Mouse (Mus musculus) stomach, embryonic 16.5 days (tissue): ENCODE data around the gene Zfp809. TPM values are rescaled to one million over a fixed set of nuclear protein-coding genes. Genes with fewer than 3 reads are reported as not detected.
"Not testable (repeated sequence)": the region's sequence is repeated elsewhere in the genome, so short reads cannot be mapped to it uniquely, and the experiment has no call there.

Experiments
- ATAC-seq: fragments of 200-750 bp; cut with Nextera tagmentation; 2 replicates; pipeline ENCODE4 v1.8.0; 2017; ENCODE audit warnings: moderate number of reproducible peaks, moderate TSS enrichment; ENCODE audit not compliant: insufficient read depth, low FRiP score
- H3K27ac ChIP-seq: fragments of 300-500 bp; sonication (generic); 2 replicates; pipeline ENCODE4 v1.5.1; 2014; ENCODE audit warnings: low read length
- H3K27me3 ChIP-seq: fragments of 300-500 bp; sonication (generic); 2 replicates; pipeline ENCODE4 v1.6.1; 2014; ENCODE audit warnings: low read length, control low read depth, mixed read lengths; ENCODE audit not compliant: control insufficient read depth, insufficient read depth
- H3K36me3 ChIP-seq: fragments of 300-500 bp; sonication (generic); 2 replicates; pipeline ENCODE4 v1.6.1; 2014; ENCODE audit warnings: low read length; ENCODE audit not compliant: control insufficient read depth, insufficient read depth
- H3K4me1 ChIP-seq: fragments of 300-500 bp; sonication (generic); 2 replicates; pipeline ENCODE4 v1.6.1; 2014; ENCODE audit warnings: low read length, control low read depth, mixed read lengths; ENCODE audit not compliant: control insufficient read depth, insufficient read depth
- H3K4me2 ChIP-seq: fragments of 300-500 bp; sonication (generic); 2 replicates; pipeline ENCODE4 v1.6.1; 2014; ENCODE audit warnings: low read depth, low read length, mixed read lengths
- H3K4me3 ChIP-seq: fragments of 300-500 bp; sonication (generic); replicated peaks from 2 replicates; pipeline ENCODE4 v1.5.1; 2014; ENCODE audit warnings: mild to moderate bottlenecking, low read length
- H3K9ac ChIP-seq: fragments of 300-500 bp; sonication (generic); 2 replicates; pipeline ENCODE4 v1.6.1; 2014; ENCODE audit warnings: low read length
- H3K9me3 ChIP-seq: fragments of 300-500 bp; sonication (generic); replicated peaks from 2 replicates; pipeline ENCODE4 v1.6.1; 2016; ENCODE audit warnings: low read length, control low read depth; ENCODE audit not compliant: control insufficient read depth
- WGBS: fragments of 180-500 bp; shearing (Covaris S2); extraction: QIAGEN DNeasy Blood & Tissue Kit; methylation state at CpG from one replicate; pipeline ENCODE4 v1.1.7; 2014; 5-methylcytosine and 5-hydroxymethylcytosine counted together
- polyA plus RNA-seq: library from polyadenylated mRNA; unstranded; fragments of >200 nt; fragmentation: Nextera tagmentation; extraction: Ambion mirVana; gene quantifications from 2 replicates; pipeline ENCODE4 v1.2.1, GENCODE M21; 2015

Gene Zfp809
- polyA plus RNA-seq, 1 experiment from 2014 or later, result 29.7 TPM

DNA sequence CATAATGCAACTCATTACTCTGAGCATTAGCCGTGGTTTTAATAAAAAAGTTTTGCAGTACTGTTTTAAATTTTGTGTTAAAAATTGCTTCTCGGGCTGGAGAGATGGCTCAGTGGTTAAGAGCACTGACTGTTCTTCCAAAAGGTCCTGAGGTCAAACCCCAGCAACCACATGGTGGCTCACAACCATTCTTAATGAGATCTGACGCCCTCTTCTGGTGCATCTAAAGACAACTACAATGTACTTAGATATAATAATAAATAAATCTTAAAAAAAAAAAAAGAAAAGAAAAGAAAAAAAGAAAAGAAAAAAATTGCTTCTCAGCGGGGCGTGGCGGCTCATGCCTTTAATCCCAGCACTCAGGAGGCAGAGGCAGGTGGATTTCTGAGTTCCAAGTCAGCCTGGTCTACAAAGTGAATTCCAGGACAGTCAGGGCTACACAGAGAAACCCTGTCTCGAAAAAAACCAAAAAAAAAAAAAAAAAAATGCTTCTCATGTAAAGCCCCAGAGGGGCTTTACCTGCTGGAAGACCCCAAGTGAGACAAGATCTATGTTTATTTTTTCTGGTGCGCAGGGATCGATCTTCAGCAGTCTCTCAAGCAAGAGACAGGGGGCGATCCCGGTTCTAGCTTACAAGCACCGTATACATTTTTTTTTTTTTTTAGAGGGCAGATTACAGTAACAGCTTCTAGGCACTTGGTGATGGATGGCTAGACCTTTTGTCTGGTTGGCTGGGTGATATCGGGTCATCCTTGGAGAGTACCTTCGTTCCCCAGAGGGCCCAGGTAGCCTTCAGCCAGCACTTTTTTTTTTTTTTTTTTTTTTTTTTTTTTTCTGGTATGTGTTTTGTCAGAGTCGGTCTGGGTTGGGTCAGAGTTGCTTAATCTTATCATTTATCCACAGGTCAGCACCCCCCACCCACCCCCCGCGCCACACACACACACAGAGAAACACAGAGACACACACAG lies 694 bp upstream of the Zfp809 start:
- no peaks in the 10 kb centered on the region for H3K4me1 ChIP-seq
- H3K27me3 ChIP-seq, result no peaks in the 10 kb centered on the region
- 28% methylated on average over 17 of the region's 17 CpGs for WGBS
- peak overlapping the region; percentile 82 for H3K9ac ChIP-seq
- H3K27ac ChIP-seq, result peak overlapping the region; percentile 93
- peak; percentile 37; the same call in 1 of the 2 replicates for ATAC-seq
- H3K4me2 ChIP-seq, result peak overlapping the region; percentile 65
- H3K36me3 ChIP-seq, result 0 out of 2 replicates have a peak, but pooled peaks cover 4% of the 10 kb centered on the region
- no peaks in the 10 kb centered on the region for H3K9me3 ChIP-seq
- peak overlapping the region; percentile 60 for H3K4me3 ChIP-seq

DNA sequence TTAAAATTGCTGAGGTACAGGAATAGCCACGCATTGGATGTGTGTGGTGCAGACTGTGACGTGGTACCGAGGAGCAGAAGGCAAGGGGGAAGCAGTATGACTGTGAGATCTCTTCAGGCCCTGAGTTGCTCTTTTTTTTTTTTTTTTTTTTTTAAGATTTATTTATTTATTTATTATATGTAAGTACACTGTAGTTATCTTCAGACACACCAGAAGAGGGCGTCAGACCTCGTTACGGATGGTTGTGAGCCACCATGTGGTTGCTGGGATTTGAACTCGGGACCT lies 817 bp downstream of the Zfp809 start:
- H3K36me3 ChIP-seq, H3K9me3 ChIP-seq, H3K27me3 ChIP-seq, ATAC-seq, H3K4me1 ChIP-seq: not testable (repeated sequence)
- Histone ChIP-seq H3K27ac (peak overlapping the region; percentile 81), H3K4me2 (peak overlapping the region; percentile 65), H3K9ac (peak overlapping the region; percentile 82), H3K4me3 (peak overlapping the region; percentile 60)
- WGBS, result 58% methylated on average over 7 of the region's 7 CpGs

DNA sequence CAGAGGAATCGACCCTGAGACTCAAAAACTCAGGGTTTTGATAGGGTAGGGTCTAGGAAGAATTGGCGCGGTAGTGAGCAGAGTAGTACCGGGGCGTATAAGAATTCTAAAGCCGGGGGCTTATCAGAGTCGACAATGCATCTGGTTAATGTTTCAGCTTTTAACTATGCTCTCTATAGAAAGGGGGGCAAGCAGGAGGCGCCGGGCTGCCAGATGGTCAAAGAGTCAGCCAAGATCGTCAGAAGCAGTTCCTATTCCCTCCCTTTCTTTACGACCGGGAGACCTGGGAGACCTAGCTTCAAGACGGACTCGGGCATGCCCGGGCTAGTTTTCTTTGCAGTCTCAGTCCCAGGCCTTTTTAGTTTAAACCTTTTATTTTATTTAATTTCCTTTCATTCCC lies 1.3 kb downstream of the Zfp809 start:
- H3K27me3 ChIP-seq, result no peaks in the 10 kb centered on the region
- H3K4me3 ChIP-seq, result peak overlapping the region; percentile 31
- H3K9ac ChIP-seq, result no peak overlapping the region
- no peak for ATAC-seq
- H3K27ac ChIP-seq, result peak overlapping the region; percentile 81
- 55% methylated on average over 15 of the region's 15 CpGs for WGBS
- no peaks in the 10 kb centered on the region for H3K4me1 ChIP-seq
- H3K4me2 ChIP-seq, result peak overlapping the region; percentile 65
- H3K9me3 ChIP-seq, result no peaks in the 10 kb centered on the region
- H3K36me3 ChIP-seq, result 0 out of 2 replicates have a peak, but pooled peaks cover 4% of the 10 kb centered on the region

GRCm38 (mm10) chr9:22229386-22230026 lies 4.0 kb downstream of the Zfp809 start:
- ATAC-seq, result no peak
- no peaks in the 10 kb centered on the region for H3K4me1 ChIP-seq
- H3K9ac ChIP-seq, result no peak overlapping the region
- 0 out of 2 replicates have a peak, but pooled peaks cover 4% of the 10 kb centered on the region for H3K36me3 ChIP-seq
- H3K27ac ChIP-seq, result no peak overlapping the region
- 74% methylated on average over 7 of the region's 7 CpGs for WGBS
- H3K27me3 ChIP-seq, result no peaks in the 10 kb centered on the region
- no peak overlapping the region for H3K4me2 ChIP-seq
- no peaks in the 10 kb centered on the region for H3K9me3 ChIP-seq
- H3K4me3 ChIP-seq, result no peak overlapping the region

- Histone ChIP-seq H3K4me2 (no peak overlapping the region), H3K9ac (no peak overlapping the region), H3K36me3 (peaks cover 7% of the 10 kb centered on the region; the same call in 1 of the 2 replicates), H3K9me3 (no peaks in the 10 kb centered on the region), H3K4me3 (no peak overlapping the region), H3K27me3 (no peaks in the 10 kb centered on the region), H3K27ac (no peak overlapping the region), H3K4me1 (no peaks in the 10 kb centered on the region)
- ATAC-seq, result no peak
- 76% methylated on average over 3 of the region's 3 CpGs for WGBS
Observed at GRCm38 (mm10) chr9:22230061-22230460, 4.5 kb downstream of the Zfp809 start.

DNA sequence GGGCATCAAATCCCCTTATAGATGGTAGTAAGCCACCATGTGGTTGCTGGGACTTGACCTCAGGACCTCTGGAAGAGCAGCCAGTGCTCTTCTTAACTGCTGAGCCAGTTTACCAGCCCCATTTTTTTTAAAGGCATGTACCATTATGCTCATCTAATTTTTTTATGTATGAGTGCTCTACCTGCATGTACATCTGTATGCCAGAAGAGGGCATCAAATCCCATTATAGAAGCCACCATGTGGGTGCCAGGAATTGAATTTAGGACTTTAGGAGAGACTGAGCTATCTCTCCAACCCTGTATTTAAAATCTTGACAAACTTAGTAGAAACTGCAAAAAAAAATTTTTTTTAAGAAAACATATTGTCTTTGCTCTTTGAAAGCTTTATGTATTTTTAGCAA lies 5.0 kb downstream of the Zfp809 start:
- Histone ChIP-seq H3K36me3 (peaks cover 12% of the 10 kb centered on the region; the same call in 1 of the 2 replicates), H3K4me2 (no peak overlapping the region), H3K9ac (no peak overlapping the region), H3K27me3 (no peaks in the 10 kb centered on the region), H3K9me3 (0 out of 2 replicates have a peak, but pooled peaks cover 3% of the 10 kb centered on the region), H3K4me3 (no peak overlapping the region), H3K4me1 (no peaks in the 10 kb centered on the region), H3K27ac (no peak overlapping the region)
- ATAC-seq, result no peak

- 92% methylated on average over 4 of the region's 4 CpGs for WGBS
- H3K27ac ChIP-seq, result no peak overlapping the region
- no peak overlapping the region for H3K4me2 ChIP-seq
- no peak for ATAC-seq
- no peaks in the 10 kb centered on the region for H3K4me1 ChIP-seq
- H3K27me3 ChIP-seq, result no peaks in the 10 kb centered on the region
- H3K36me3 ChIP-seq, result peaks cover 70% of the 10 kb centered on the region
- H3K4me3 ChIP-seq, result no peak overlapping the region
- H3K9ac ChIP-seq, result no peak overlapping the region
- peaks cover 15% of the 10 kb centered on the region for H3K9me3 ChIP-seq
Observed at GRCm38 (mm10) chr9:22240001-22240400, 14.5 kb downstream of the Zfp809 start.

DNA sequence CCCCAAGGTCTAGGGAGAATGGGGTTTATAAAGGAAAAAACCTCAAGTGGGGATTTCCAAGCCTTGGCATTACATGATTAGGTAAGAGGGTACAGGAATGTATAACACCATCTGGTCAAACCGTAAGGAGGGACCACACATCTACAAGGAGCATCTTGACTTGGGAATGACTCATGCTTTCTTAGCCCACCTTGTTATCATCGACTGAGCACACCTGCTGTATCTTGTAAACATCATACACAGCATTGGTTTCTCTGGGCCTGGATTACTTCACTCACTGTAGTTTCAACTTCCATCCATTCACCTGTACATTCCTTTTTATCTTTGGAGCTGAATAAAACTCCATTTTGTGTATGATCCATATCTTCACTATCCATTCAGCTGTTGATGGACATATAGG lies 18.7 kb downstream of the Zfp809 start:
- no peak for ATAC-seq
- Histone ChIP-seq H3K27ac (no peak overlapping the region), H3K36me3 (peaks cover 56% of the 10 kb centered on the region), H3K4me2 (no peak overlapping the region), H3K4me1 (no peaks in the 10 kb centered on the region), H3K27me3 (no peaks in the 10 kb centered on the region), H3K9me3 (peaks cover 26% of the 10 kb centered on the region; the same call in 1 of the 2 replicates), H3K4me3 (no peak overlapping the region), H3K9ac (no peak overlapping the region)
- 97% methylated on average over 2 of the region's 2 CpGs for WGBS

GRCm38 (mm10) chr9:22256579-22256978 lies 31.1 kb downstream of the Zfp809 start:
- ATAC-seq, result no peak
- Histone ChIP-seq H3K27ac (no peak overlapping the region), H3K4me2 (no peak overlapping the region), H3K9ac (no peak overlapping the region), H3K4me3 (no peak overlapping the region), H3K27me3 (no peaks in the 10 kb centered on the region), H3K36me3 (peaks cover 30% of the 10 kb centered on the region), H3K9me3 (peaks cover 11% of the 10 kb centered on the region; the same call in 1 of the 2 replicates), H3K4me1 (no peaks in the 10 kb centered on the region)
- 91% methylated on average over 4 of the region's 4 CpGs for WGBS
